Mouse (Mus musculus) heart, embryonic 12.5 days (tissue): Measurements from ENCODE around the gene Atf7. TPM values are rescaled to one million over a fixed set of nuclear protein-coding genes. Genes with fewer than 3 reads are reported as not detected.

Experiments used
- ATAC-seq: fragments of 200-750 bp; cut with Nextera tagmentation; 2 replicates; pipeline ENCODE4 v1.8.0; 2017; ENCODE audit warnings: moderate TSS enrichment, moderate library complexity; ENCODE audit not compliant: insufficient number of reproducible peaks, low FRiP score
- H3K27ac ChIP-seq: fragments of 300-500 bp; sonication (generic); 2 replicates; pipeline ENCODE4 v1.5.1; 2016; ENCODE audit warnings: mild to moderate bottlenecking, moderate library complexity; ENCODE audit not compliant: poor library complexity, severe bottlenecking
- H3K27me3 ChIP-seq: fragments of 300-500 bp; sonication (generic); replicated peaks from 2 replicates; pipeline ENCODE4 v1.6.1; 2016; ENCODE audit warnings: mild to moderate bottlenecking, moderate library complexity
- H3K36me3 ChIP-seq: fragments of 300-500 bp; sonication (generic); 2 replicates; pipeline ENCODE4 v1.6.1; 2016; ENCODE audit warnings: mild to moderate bottlenecking, moderate library complexity
- H3K4me1 ChIP-seq: fragments of 300-500 bp; sonication (generic); replicated peaks from 2 replicates; pipeline ENCODE4 v1.6.1; 2016; ENCODE audit warnings: mild to moderate bottlenecking
- H3K4me2 ChIP-seq: fragments of 300-500 bp; sonication (generic); 2 replicates; pipeline ENCODE4 v1.6.1; 2016; ENCODE audit warnings: mild to moderate bottlenecking, moderate library complexity
- H3K4me3 ChIP-seq: fragments of 300-500 bp; sonication (generic); 2 replicates; pipeline ENCODE4 v1.5.1; 2016; ENCODE audit warnings: mild to moderate bottlenecking
- H3K9ac ChIP-seq: fragments of 300-500 bp; sonication (generic); 2 replicates; pipeline ENCODE4 v1.6.1; 2016; ENCODE audit warnings: mild to moderate bottlenecking, moderate library complexity
- H3K9me3 ChIP-seq: fragments of 300-500 bp; sonication (generic); replicated peaks from 2 replicates; pipeline ENCODE4 v1.6.1; 2016; ENCODE audit warnings: mild to moderate bottlenecking, moderate library complexity
- WGBS: fragments of 180-500 bp; shearing (Covaris S2); methylation state at CpG from one replicate; pipeline ENCODE4 v1.1.7; 2016; 5-methylcytosine and 5-hydroxymethylcytosine counted together
- polyA plus RNA-seq: library from polyadenylated mRNA; unstranded; fragments of >200 nt; fragmentation: Nextera tagmentation; extraction: Ambion mirVana; gene quantifications from 2 replicates; pipeline ENCODE4 v1.2.1, GENCODE M21; 2016

The Atf7 gene
- polyA plus RNA-seq, 1 experiment from 2014 or later, result 31.0 TPM

DNA sequence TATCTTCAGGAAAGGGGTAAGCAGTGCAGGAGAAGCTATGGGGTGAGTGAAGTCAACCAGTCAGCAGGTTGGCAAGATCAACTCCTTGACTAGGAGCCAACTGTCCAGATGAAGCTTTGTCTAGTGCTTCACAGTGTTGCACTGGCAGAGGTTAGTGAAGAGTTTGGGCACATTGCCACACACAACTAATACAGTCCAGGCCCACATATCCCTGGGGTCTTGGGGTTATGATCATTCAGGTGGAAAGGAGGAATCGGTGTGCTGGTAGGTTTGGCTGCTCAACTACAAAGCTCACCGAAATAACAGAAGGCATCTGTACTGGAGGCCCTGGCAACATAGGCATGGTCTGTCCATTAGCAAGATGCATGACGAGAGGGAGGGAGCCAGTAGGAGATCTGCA is 77.8 kb downstream of the Atf7 start:
- peaks cover 9% of the 10 kb centered on the region; the same call in 1 of the 2 replicates for H3K4me1 ChIP-seq
- no peaks in the 10 kb centered on the region for H3K9me3 ChIP-seq
- no peak overlapping the region for H3K4me2 ChIP-seq
- no peak overlapping the region for H3K27ac ChIP-seq
- H3K4me3 ChIP-seq, result no peak overlapping the region
- H3K36me3 ChIP-seq, result peaks cover 78% of the 10 kb centered on the region
- H3K27me3 ChIP-seq, result no peaks in the 10 kb centered on the region
- no peak overlapping the region for H3K9ac ChIP-seq
- no peak for ATAC-seq
- 95% methylated on average over 3 of the region's 3 CpGs for WGBS

DNA sequence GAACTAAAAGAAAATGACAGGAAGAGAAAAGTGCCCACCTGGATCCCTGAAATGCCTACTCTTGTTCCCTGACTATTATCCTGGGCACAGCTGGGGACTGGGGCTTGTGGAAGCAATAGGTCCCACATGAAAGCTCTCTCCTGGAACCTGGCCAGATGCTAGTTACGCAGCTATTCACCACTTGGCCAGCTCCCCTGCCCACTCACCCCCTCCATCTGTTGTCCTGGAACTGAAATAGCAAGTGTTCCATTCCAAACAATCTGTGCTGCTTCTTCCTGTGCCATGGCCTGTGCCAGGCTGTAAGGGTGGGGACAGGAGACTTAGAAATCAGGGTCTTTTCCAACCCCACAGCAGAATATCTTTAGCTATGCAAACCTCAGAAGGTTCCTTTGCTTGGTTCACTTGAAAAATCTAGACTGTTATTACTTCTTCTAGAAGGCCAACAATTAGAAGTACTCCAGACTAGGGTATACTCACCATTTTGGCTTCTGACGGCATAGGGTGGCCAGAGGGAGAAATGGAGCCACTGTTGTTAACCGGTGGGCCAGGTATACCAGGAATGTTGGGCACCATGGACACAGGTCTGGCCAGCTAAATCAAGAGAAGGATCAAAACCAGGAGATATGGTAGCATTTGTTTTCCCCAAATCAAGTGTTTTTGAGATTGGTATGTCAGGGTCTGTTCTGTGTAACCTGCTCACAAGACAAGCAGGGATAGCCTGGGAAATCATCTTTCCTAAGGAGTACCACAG is 78.4 kb downstream of the Atf7 start:
- 65% methylated on average over 3 of the region's 3 CpGs for WGBS
- Histone ChIP-seq H3K27ac (no peak overlapping the region), H3K9me3 (no peaks in the 10 kb centered on the region), H3K27me3 (no peaks in the 10 kb centered on the region), H3K36me3 (peaks cover 78% of the 10 kb centered on the region), H3K4me1 (peaks cover 9% of the 10 kb centered on the region; the same call in 1 of the 2 replicates), H3K4me3 (no peak overlapping the region), H3K4me2 (no peak overlapping the region), H3K9ac (no peak overlapping the region)
- no peak for ATAC-seq

DNA sequence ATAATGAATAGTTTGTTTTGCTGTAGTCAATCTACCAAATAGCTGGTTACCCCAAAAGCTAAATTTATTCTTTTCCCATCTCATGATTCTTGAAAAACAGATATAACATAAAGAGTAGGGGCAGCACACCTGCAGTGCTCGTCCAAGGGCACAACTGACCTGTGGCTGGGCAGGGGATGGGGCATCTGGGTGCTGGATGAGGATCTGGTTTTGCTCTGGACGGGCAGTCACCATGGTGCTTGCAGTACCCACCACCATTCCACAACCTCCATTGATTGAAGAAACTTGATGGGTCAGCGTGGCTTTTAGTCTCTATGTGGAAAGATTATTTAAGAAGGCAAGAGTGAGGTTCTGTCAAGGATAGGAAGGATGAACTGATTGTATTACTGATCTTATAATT is 79.0 kb downstream of the Atf7 start:
- H3K27me3 ChIP-seq, result no peaks in the 10 kb centered on the region
- peaks cover 79% of the 10 kb centered on the region for H3K36me3 ChIP-seq
- H3K9me3 ChIP-seq, result no peaks in the 10 kb centered on the region
- no peak overlapping the region for H3K27ac ChIP-seq
- ATAC-seq, result no peak
- H3K9ac ChIP-seq, result no peak overlapping the region
- 87% methylated on average over 3 of the region's 3 CpGs for WGBS
- no peak overlapping the region for H3K4me2 ChIP-seq
- H3K4me1 ChIP-seq, result peaks cover 9% of the 10 kb centered on the region; the same call in 1 of the 2 replicates
- no peak overlapping the region for H3K4me3 ChIP-seq

DNA sequence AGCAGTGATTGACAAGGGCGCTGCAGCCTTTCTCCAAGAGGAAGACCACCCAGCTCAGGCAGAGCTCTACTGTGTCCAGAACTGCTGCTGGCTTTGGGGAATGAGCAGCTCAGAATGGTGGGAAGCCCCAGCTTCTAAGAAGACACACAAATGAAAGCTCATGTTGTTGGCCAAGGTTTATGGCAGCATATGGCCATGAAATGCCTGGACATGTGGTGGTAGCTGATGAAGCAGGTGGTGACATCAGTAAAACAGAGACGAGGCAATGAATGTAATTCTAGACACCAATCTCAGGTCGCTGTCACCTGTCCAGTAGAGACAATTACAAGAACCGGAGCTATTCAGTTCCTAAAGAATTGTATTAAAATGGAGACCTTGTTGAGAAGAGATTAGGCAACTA is 80.5 kb downstream of the Atf7 start:
- Histone ChIP-seq H3K4me2 (no peak overlapping the region), H3K9me3 (no peaks in the 10 kb centered on the region), H3K9ac (no peak overlapping the region), H3K27ac (no peak overlapping the region), H3K36me3 (peaks cover 81% of the 10 kb centered on the region), H3K27me3 (no peaks in the 10 kb centered on the region), H3K4me1 (peaks cover 9% of the 10 kb centered on the region; the same call in 1 of the 2 replicates), H3K4me3 (no peak overlapping the region)
- 91% methylated on average over 4 of the region's 4 CpGs for WGBS
- no peak for ATAC-seq

- Histone ChIP-seq H3K9ac (no peak overlapping the region), H3K9me3 (no peaks in the 10 kb centered on the region), H3K4me1 (0 out of 2 replicates have a peak, but pooled peaks cover 3% of the 10 kb centered on the region), H3K27ac (no peak overlapping the region), H3K36me3 (peaks cover 75% of the 10 kb centered on the region), H3K27me3 (no peaks in the 10 kb centered on the region), H3K4me3 (no peak overlapping the region), H3K4me2 (no peak overlapping the region)
- WGBS, result 92% methylated on average over 7 of the region's 7 CpGs
- ATAC-seq, result no peak
Observed at GRCm38 (mm10) chr15:102533926-102534325, 91.3 kb downstream of the Atf7 start.

GRCm38 (mm10) chr15:102532106-102532900 is 93.0 kb downstream of the Atf7 start:
- no peak overlapping the region for H3K4me2 ChIP-seq
- no peaks in the 10 kb centered on the region for H3K27me3 ChIP-seq
- H3K4me3 ChIP-seq, result no peak overlapping the region
- 0 out of 2 replicates have a peak, but pooled peaks cover 3% of the 10 kb centered on the region for H3K4me1 ChIP-seq
- ATAC-seq, result no peak
- H3K9ac ChIP-seq, result no peak overlapping the region
- WGBS, result 90% methylated on average over 3 of the region's 3 CpGs
- H3K27ac ChIP-seq, result no peak overlapping the region
- no peaks in the 10 kb centered on the region for H3K9me3 ChIP-seq
- H3K36me3 ChIP-seq, result peaks cover 84% of the 10 kb centered on the region

GRCm38 (mm10) chr15:102531586-102531985 is 93.7 kb downstream of the Atf7 start:
- ATAC-seq, result no peak
- H3K36me3 ChIP-seq, result peaks cover 81% of the 10 kb centered on the region
- 89% methylated on average over 4 of the region's 4 CpGs for WGBS

DNA sequence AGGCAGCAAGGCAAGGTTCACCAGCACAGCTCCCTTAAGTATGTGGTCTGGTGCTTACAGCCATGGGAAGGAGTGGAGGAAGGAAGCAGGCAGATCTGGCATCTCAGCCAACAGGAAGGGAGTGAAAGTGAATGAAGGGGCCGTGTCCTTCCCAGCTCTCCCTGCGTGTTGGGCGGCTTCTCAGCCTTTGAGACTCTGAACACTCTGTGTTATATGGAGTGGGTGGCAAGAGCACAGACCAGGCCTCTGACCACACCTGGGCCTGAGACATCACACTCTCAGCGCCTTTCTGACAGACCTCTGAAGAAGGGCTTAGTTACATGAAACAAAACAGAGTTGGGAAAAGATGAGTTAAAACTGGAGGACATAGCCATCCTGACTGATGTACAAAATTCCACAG is 94.7 kb downstream of the Atf7 start:
- 0 out of 2 replicates have a peak, but pooled peaks cover 3% of the 10 kb centered on the region for H3K4me1 ChIP-seq
- WGBS, result 63% methylated on average over 4 of the region's 4 CpGs
- no peak overlapping the region for H3K9ac ChIP-seq

More at GRCm38 (mm10) chr15:102531586-102531985, 93.7 kb downstream of the Atf7 start:
- Histone ChIP-seq H3K4me1 (0 out of 2 replicates have a peak, but pooled peaks cover 3% of the 10 kb centered on the region), H3K27me3 (no peaks in the 10 kb centered on the region), H3K9me3 (no peaks in the 10 kb centered on the region), H3K4me2 (no peak overlapping the region), H3K4me3 (no peak overlapping the region), H3K27ac (no peak overlapping the region), H3K9ac (no peak overlapping the region)

GRCm38 (mm10) chr15:102528396-102528795 is 96.9 kb downstream of the Atf7 start:
- H3K27me3 ChIP-seq, result no peaks in the 10 kb centered on the region
- no peak overlapping the region for H3K9ac ChIP-seq
- no peak overlapping the region for H3K4me2 ChIP-seq
- H3K9me3 ChIP-seq, result no peaks in the 10 kb centered on the region
- ATAC-seq, result no peak
- 91% methylated on average over 1 of the region's 1 CpGs for WGBS
- no peak overlapping the region for H3K4me3 ChIP-seq
- H3K4me1 ChIP-seq, result 0 out of 2 replicates have a peak, but pooled peaks cover 3% of the 10 kb centered on the region
- H3K27ac ChIP-seq, result no peak overlapping the region
- peaks cover 79% of the 10 kb centered on the region for H3K36me3 ChIP-seq

More for the DNA sequence above, 94.7 kb downstream of the Atf7 start:
- no peak; the same call in 1 of the 2 replicates for ATAC-seq
- Histone ChIP-seq H3K27ac (no peak overlapping the region), H3K9me3 (no peaks in the 10 kb centered on the region), H3K4me2 (no peak overlapping the region), H3K4me3 (no peak overlapping the region), H3K27me3 (no peaks in the 10 kb centered on the region), H3K36me3 (peaks cover 78% of the 10 kb centered on the region)

DNA sequence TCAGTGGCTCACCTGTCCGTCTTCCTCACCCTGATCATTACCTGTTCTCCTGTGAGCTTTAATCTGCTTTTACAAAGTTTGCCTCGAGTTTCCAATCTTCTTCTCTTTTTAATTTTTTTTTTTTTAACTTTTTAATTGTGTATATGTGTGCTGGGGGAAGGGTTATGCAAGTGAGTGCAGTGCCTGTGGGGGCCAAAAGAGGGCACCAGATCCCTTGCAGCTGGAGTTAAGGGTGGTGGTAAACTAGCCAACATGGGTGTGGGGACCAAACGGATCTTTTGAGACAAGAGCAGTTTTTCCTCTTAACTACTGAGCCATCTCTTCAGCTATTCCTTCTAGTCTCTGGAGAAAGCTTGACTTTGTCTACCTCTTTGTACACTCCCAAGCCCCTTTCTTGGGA is 97.3 kb downstream of the Atf7 start:
- Histone ChIP-seq H3K4me1 (0 out of 2 replicates have a peak, but pooled peaks cover 3% of the 10 kb centered on the region), H3K9me3 (no peaks in the 10 kb centered on the region), H3K4me2 (no peak overlapping the region), H3K36me3 (peaks cover 76% of the 10 kb centered on the region), H3K27me3 (no peaks in the 10 kb centered on the region), H3K27ac (no peak overlapping the region), H3K4me3 (no peak overlapping the region), H3K9ac (no peak overlapping the region)
- ATAC-seq, result no peak
- WGBS, result 77% methylated on average over 3 of the region's 3 CpGs
